Mouse (Mus musculus) stomach, postnatal 0 days (tissue): ENCODE measurements at regions not wholly inside any gene's neighbourhood (a gene's known extent, or its start where the extent isn't known, plus 50 kb on each side); places are given as distances from the start of the nearest gene placed in this dataset.

Experiments used
- CTCF ChIP-seq: IDR thresholded peaks from 2 replicates; pipeline ENCODE4 v1.5.1; 2016; ENCODE audit warnings: antibody characterized with exemption, low read depth, mild to moderate bottlenecking, moderate library complexity
- EP300 ChIP-seq: optimal IDR thresholded peaks from 2 replicates; pipeline ENCODE3; 2016; ENCODE audit warnings: antibody characterized with exemption

DNA sequence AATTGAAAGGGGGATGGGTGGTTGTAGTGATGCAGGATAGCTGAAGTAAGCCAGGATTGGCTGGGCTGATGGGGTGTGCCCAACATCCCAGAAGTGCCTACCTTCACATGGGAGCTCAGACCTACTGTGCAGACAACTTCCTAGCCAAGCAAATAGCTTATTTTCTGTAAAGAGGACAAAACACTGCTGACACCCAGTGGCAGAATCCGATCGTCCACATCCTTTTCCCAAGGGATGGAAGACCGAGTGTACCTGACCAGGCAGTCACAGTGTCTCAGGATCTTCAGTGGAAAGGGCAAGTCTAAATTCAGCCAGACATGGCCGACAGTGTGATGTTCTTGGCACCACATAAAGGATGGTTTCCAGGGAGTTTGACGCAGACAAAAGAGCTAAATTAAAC, 114.4 kb downstream of the Nmur2 start:
- TF ChIP-seq CTCF (no peak), EP300 (no peak)
